ENCODE assay signal across 8 mouse cellular contexts in the genomic region with DNA sequence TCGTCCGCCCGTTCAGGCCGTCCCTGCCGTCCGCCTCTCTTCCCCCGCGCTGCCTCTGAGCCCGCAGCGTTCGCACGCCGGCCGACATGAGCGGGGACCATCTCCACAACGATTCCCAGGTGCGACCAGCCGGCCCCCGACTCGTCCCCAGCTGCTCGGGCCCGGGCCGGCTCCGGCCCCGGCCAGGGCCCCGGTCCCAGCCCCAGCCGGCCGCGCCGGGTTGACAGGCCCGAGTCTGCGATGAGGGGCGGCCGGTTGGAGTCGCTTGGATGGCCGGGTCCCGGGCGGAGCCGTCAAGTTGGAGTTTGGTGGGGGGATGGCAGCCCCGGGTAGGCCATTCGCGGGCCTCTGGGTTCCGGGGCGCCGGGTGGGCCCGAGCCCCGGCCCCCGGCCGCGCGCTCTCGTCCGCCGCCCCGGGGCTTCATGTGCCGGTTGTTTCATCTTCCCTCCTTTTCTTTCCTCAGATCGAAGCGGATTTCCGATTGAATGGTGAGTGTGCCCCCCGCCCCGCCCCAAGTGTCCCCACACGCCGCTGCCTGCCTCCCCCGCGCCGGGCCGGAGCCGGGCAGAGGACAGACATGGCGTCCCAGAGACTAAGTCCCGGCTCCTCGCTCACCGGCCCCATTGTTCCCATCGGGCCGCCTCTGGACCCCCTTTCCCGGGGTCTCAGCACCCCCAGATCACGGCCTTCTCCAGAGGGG. TPM values are rescaled to one million over a fixed set of nuclear protein-coding genes. Genes with fewer than 3 reads are reported as not detected.
DNase-seq lines count a peak whose midpoint lies in the region; ATAC-seq and TF ChIP-seq lines count a peak whose summit lies in the region.

No protein-coding gene starts in this region.

- no peak for DNase-seq in frontal cortex, postnatal 25 days (ENCODE audit: low spot score in 2 of 2)
- peak; percentile 70 to 71 for DNase-seq in cerebellum, postnatal 25 days
- DNase-seq in gastrocnemius, postnatal 14 days: peak; percentile 50
- DNase-seq in limb, embryonic 14.5 days (ENCODE audit: low spot score): no peak
- DNase-seq in midbrain, embryonic 14.5 days: peak; percentile 71
- DNase-seq in spleen, postnatal 10 days (ENCODE audit: low spot score in 2 of 2): peak; percentile 69 to 76

- peak overlapping the region; percentile 99 for H3K4me3 ChIP-seq in intestine, embryonic 15.5 days (replicated peaks)
- H3K4me3 ChIP-seq in limb, embryonic 14.5 days (replicated peaks; ENCODE audit: low read length): peak overlapping the region; percentile 100
- H3K4me3 ChIP-seq in midbrain, embryonic 14.5 days (replicated peaks; ENCODE audit: low read depth, low read length): peak overlapping the region; percentile 100

- WGBS in intestine, embryonic 15.5 days: under 1% methylated on average over 72 of the region's 76 CpGs
- WGBS in limb, embryonic 14.5 days: 0% methylated on average over 45 of the region's 76 CpGs
- WGBS in midbrain, embryonic 14.5 days: under 1% methylated on average over 69 of the region's 76 CpGs

- no peaks in the 10 kb centered on the region for H3K36me3 ChIP-seq in intestine, embryonic 15.5 days
- H3K36me3 ChIP-seq in limb, embryonic 14.5 days (ENCODE audit: control insufficient read depth, insufficient read depth, low read length): no peaks in the 10 kb centered on the region
- no peaks in the 10 kb centered on the region for H3K36me3 ChIP-seq in midbrain, embryonic 14.5 days (ENCODE audit: control insufficient read depth, insufficient read depth, low read length)

- no peaks in the 10 kb centered on the region for H3K27me3 ChIP-seq in intestine, embryonic 15.5 days (replicated peaks)
- no peaks in the 10 kb centered on the region for H3K27me3 ChIP-seq in limb, embryonic 14.5 days (ENCODE audit: control insufficient read depth, insufficient read depth, low read length)
- no peaks in the 10 kb centered on the region for H3K27me3 ChIP-seq in midbrain, embryonic 14.5 days (ENCODE audit: control insufficient read depth, insufficient read depth, low read length)

- H3K9ac ChIP-seq in intestine, embryonic 15.5 days: peak overlapping the region; percentile 99
- H3K9ac ChIP-seq in limb, embryonic 14.5 days (ENCODE audit: low read depth, low read length, severe bottlenecking): peak overlapping the region; percentile 99
- peak overlapping the region; percentile 100 for H3K9ac ChIP-seq in midbrain, embryonic 14.5 days (replicated peaks; ENCODE audit: low read length)

- peak overlapping the region; percentile 64 for H3K4me2 ChIP-seq in intestine, embryonic 15.5 days (replicated peaks)
- H3K4me2 ChIP-seq in limb, embryonic 14.5 days (replicated peaks; ENCODE audit: low read depth, low read length, severe bottlenecking): peak overlapping the region; percentile 52
- H3K4me2 ChIP-seq in midbrain, embryonic 14.5 days (ENCODE audit: low read length): peak overlapping the region; percentile 80

- intact Hi-C loops in gastrocnemius, postnatal 14 days (cut with DNase I; ENCODE audit: low total_unique reads): no loop called here

- ATAC-seq in frontal cortex, adult (ENCODE audit: low TSS enrichment): peak; percentile 45
- ATAC-seq in intestine, embryonic 15.5 days: peak; percentile 59
- ATAC-seq in limb, embryonic 14.5 days (ENCODE audit: low FRiP score, low read depth): peak; percentile 35
- peak; percentile 64 for ATAC-seq in midbrain, embryonic 14.5 days (ENCODE audit: low FRiP score, low TSS enrichment)

- no peak for TF ChIP-seq POLR2A in limb, embryonic 14.5 days (IDR thresholded peaks at IDR 0.05; ENCODE audit: borderline replicate concordance, extremely low read depth, insufficient read depth, insufficient read length)

- H3K27ac ChIP-seq in intestine, embryonic 15.5 days: peak overlapping the region; percentile 94
- peak overlapping the region; percentile 99 for H3K27ac ChIP-seq in limb, embryonic 14.5 days (replicated peaks; ENCODE audit: low read depth, low read length)
- peak overlapping the region; percentile 99 for H3K27ac ChIP-seq in midbrain, embryonic 14.5 days (replicated peaks; ENCODE audit: low read depth, low read length)

- H3K9me3 ChIP-seq in intestine, embryonic 15.5 days: no peaks in the 10 kb centered on the region
- no peaks in the 10 kb centered on the region for H3K9me3 ChIP-seq in limb, embryonic 14.5 days (ENCODE audit: control insufficient read depth, low read length)
- no peaks in the 10 kb centered on the region for H3K9me3 ChIP-seq in midbrain, embryonic 14.5 days (ENCODE audit: control insufficient read depth, low read length)

- peaks cover 13% of the 10 kb centered on the region for H3K4me1 ChIP-seq in intestine, embryonic 15.5 days (replicated peaks)
- H3K4me1 ChIP-seq in limb, embryonic 14.5 days (ENCODE audit: control insufficient read depth, insufficient read depth, low read length): peaks cover 19% of the 10 kb centered on the region
- H3K4me1 ChIP-seq in midbrain, embryonic 14.5 days (ENCODE audit: control insufficient read depth, insufficient read depth, low read length): peaks cover 21% of the 10 kb centered on the region

RNA-seq across cellular contexts. Expression of a gene that starts 0.6 kb away (rescaled TPM):
- 10 to 100 TPM; 37.7 to 40.5 TPM for total RNA-seq in gastrocnemius, postnatal 14 days (2021)
- 61.5 and 65.3 TPM in 2 replicates for polyA plus RNA-seq in intestine, embryonic 15.5 days (2015; fragmentation: Nextera tagmentation; extraction: Ambion mirVana)
- polyA plus RNA-seq in limb, embryonic 14.5 days (2012; rRNA removed): 35.2 and 46.1 TPM in 2 replicates
- polyA plus RNA-seq in limb, embryonic 14.5 days (2014; fragmentation: Nextera tagmentation; extraction: Ambion mirVana): 65.1 and 74.4 TPM in 2 replicates
- 83.2 and 83.5 TPM in 2 replicates for polyA plus RNA-seq in midbrain, embryonic 14.5 days (2014; fragmentation: Nextera tagmentation; extraction: Ambion mirVana)

Comparison
In these comparisons a context has a peak if more than half of its experiments do, and no peak if none do; other contexts are left out.
1. DNase-seq: peak in cerebellum, postnatal 25 days (2 of 2), gastrocnemius, postnatal 14 days (single experiment), midbrain, embryonic 14.5 days (single experiment) and spleen, postnatal 10 days (2 of 2); none in frontal cortex, postnatal 25 days (0 of 2) and limb, embryonic 14.5 days (single experiment).
2. Peak in every context shown above with its lines, with median percentiles within 50 percentile points of each other: ATAC-seq, H3K27ac ChIP-seq, H3K4me2 ChIP-seq, H3K4me3 ChIP-seq and H3K9ac ChIP-seq.